Mouse (Mus musculus) spleen, postnatal 10 days (tissue): ENCODE measurements around the gene Mcl1.
"Not testable (repeated sequence)": the region's sequence is repeated elsewhere in the genome, so short reads cannot be mapped to it uniquely, and the experiment has no call there.

Experiments
- DNase-seq, 2 experiments: peaks; one replicate each; pipeline ENCODE4 v3.0.0; 2021 to 2022; ENCODE audit warnings: low spot score in 2 of 2

The Mcl1 gene

GRCm38 (mm10) chr3:95685301-95685700 is 26.7 kb downstream of the Mcl1 start:
- peak in 1 of 2 experiments; percentile 3 for DNase-seq

- DNase-seq: no peak
Observed at GRCm38 (mm10) chr3:95685701-95686100, 27.1 kb downstream of the Mcl1 start.

GRCm38 (mm10) chr3:95686492-95687167 is 28.0 kb downstream of the Mcl1 start:
- peak in 1 of 2 experiments; percentile 18 for DNase-seq

- peak in 1 of 2 experiments; percentile 23 for DNase-seq
Observed at GRCm38 (mm10) chr3:95687168-95687523, 28.6 kb downstream of the Mcl1 start.

- DNase-seq: peak in 1 of 2 experiments; percentile 78
Observed at GRCm38 (mm10) chr3:95687524-95688421, 29.2 kb downstream of the Mcl1 start, which contains the start of gene Adamtsl4. Adamtsl4 (minus strand) TSS chr3:95687917.

- DNase-seq: peak in 1 of 2 experiments; percentile 22
Observed at GRCm38 (mm10) chr3:95689171-95689915, 30.8 kb downstream of the Mcl1 start.

- no peak for DNase-seq
Observed at GRCm38 (mm10) chr3:95689940-95690339, 31.4 kb downstream of the Mcl1 start.

GRCm38 (mm10) chr3:95690552-95690951 is 32.0 kb downstream of the Mcl1 start:
- not testable (repeated sequence) for DNase-seq

GRCm38 (mm10) chr3:95692677-95693076 is 34.1 kb downstream of the Mcl1 start:
- DNase-seq: peak in 1 of 2 experiments; percentile 11

- DNase-seq: peak in 1 of 2 experiments; percentile 14
Observed at GRCm38 (mm10) chr3:95693821-95694807, 35.5 kb downstream of the Mcl1 start.

GRCm38 (mm10) chr3:95694808-95695703 is 36.5 kb downstream of the Mcl1 start:
- no peak for DNase-seq

GRCm38 (mm10) chr3:95695796-95696195 is 37.2 kb downstream of the Mcl1 start:
- DNase-seq: no peak

GRCm38 (mm10) chr3:95696360-95696759 is 37.8 kb downstream of the Mcl1 start:
- DNase-seq: no peak

GRCm38 (mm10) chr3:95698286-95698685 is 39.7 kb downstream of the Mcl1 start:
- no peak for DNase-seq

GRCm38 (mm10) chr3:95700233-95700681 is 41.7 kb downstream of the Mcl1 start:
- no peak for DNase-seq

- no peak for DNase-seq
Observed at GRCm38 (mm10) chr3:95701085-95701484, 42.5 kb downstream of the Mcl1 start.

GRCm38 (mm10) chr3:95701877-95702540 is 43.4 kb downstream of the Mcl1 start:
- no peak for DNase-seq

GRCm38 (mm10) chr3:95703276-95703675 is 44.7 kb downstream of the Mcl1 start:
- DNase-seq: no peak

- DNase-seq: no peak
Observed at GRCm38 (mm10) chr3:95704612-95705011, 46.0 kb downstream of the Mcl1 start.
